Mouse (Mus musculus) erythroblast, embryonic 14.5 days (primary cell): ENCODE measurements around the gene Ccdc33.

ENCODE experiments used
- GATA1 ChIP-seq: IDR thresholded peaks from 2 replicates; pipeline ENCODE4 v1.6.1; 2012; ENCODE audit warnings: low read length, inconsistent platforms, mixed read lengths
- TAL1 ChIP-seq: IDR thresholded peaks from 3 replicates; pipeline ENCODE4 v1.6.1; 2012; ENCODE audit warnings: low read length, inconsistent platforms, mixed read lengths

DNA sequence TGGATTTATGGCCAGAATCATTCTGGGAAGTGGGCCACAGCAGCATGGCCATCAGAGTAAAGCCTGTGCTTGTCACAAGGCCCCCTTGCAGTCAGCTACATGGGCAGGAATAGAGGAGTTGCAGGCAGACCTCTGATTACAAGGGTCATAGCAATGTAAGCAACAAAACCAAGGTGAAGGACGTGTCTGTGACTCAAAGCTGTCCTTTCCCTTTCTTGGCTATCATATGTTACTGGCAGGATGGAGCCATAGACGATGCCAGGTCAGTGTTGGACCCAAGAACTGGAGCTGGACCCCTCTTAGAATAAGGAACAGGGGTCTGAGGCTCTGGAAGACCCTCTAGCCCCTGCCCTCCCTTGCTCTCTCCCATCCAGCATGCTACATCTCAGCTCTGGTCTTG is 30.2 kb upstream of the Ccdc33 start:
- no peak for TF ChIP-seq GATA1
- no peak for TF ChIP-seq TAL1
